Mouse (Mus musculus): ENCODE results near the gene Spag16. TPM values are rescaled to one million over a fixed set of nuclear protein-coding genes. Genes with fewer than 3 reads are reported as not detected.

Gene Spag16
- 1.1 and 1.6 TPM in 2 replicates for polyA plus RNA-seq (2012; rRNA removed)

DNA sequence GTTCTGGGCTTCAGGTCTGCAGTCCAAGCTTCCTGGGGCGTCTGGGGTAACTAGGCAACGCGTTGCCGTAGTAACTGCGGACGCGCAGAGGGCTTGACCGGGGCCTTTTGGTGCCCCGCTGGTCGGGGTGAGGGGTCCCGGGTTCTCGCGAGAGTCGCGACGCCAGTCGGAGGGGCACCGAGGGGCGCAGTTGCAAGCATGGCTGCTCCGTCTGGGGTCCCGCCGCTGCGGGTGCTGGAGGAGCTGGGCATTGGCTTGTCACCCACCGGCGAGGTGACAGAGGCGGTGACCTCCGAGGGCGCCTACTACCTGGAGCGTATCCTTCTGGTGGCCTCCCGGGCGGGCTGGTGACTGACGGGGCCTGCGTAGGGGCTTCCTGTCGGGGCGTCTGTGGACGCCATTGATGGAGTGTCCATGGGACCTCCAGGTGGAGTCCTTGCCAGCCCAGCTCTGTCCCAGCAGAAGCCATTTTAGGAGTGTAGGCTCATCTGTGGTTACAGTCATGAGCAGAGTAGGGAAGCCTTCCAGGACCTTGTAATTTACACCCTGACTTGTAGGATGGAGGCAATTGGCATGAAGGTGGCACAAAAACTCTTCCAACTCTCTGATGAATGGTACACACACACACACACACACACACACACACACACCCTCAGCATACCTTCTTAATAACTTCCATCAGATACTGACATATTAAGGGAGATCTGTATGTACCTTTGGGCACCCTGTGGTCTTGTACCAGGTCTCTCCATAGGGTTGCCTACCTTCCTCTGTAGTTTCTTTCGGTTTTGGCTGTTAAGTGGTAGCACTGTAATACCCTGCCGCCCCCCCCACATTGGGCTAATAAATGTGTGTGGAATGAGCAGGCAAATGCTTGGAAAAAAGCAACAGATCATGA, at the start of gene Spag16:
Gene Spag16, plus strand, starts transcription at position 165 of the 898 bp plus-strand sequence.

DNA sequence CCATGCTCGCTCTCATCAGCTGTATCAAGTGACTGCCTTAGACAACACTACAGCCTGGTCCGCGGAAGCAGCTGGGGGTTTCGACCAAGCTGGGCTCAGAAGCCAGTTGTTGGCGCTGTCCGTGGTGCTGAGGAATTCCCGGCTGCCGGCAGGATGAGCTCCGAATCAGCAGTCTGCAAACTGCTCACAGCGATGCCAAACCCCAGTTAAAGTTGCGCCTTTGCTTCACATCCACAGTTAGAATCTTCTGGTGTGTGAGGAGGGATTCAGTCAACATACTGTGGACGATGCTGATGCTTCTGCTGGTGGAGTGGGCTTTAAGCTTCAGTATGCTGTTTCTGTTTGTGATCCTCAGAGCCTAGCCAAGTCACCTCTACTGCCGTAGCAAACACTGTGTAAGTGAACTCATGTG, 898.9 kb downstream of the Spag16 start, which contains the start of gene Vwc2l:
Gene Vwc2l, plus strand, starts transcription at position 61 of the 412 bp plus-strand sequence.

Other genes starting within 250 kb of the Spag16 start
- 2.4 and 3.0 TPM in 2 replicates for gene Ikzf2, start 139.7 kb upstream of the Spag16 start, polyA plus RNA-seq (2012; rRNA removed)

All from central nervous system, embryonic 18 days (tissue).